Mouse (Mus musculus): ENCODE measurements around the gene Xiap. TPM values are rescaled to one million over a fixed set of nuclear protein-coding genes. Genes with fewer than 3 reads are reported as not detected.
"Not testable (repeated sequence)": the region's sequence is repeated elsewhere in the genome, so short reads cannot be mapped to it uniquely, and the experiment has no call there.

The Xiap gene
- polyA plus RNA-seq (2015; fragmentation: Nextera tagmentation; extraction: Ambion mirVana), result 6.8 and 6.9 TPM in 2 replicates

DNA sequence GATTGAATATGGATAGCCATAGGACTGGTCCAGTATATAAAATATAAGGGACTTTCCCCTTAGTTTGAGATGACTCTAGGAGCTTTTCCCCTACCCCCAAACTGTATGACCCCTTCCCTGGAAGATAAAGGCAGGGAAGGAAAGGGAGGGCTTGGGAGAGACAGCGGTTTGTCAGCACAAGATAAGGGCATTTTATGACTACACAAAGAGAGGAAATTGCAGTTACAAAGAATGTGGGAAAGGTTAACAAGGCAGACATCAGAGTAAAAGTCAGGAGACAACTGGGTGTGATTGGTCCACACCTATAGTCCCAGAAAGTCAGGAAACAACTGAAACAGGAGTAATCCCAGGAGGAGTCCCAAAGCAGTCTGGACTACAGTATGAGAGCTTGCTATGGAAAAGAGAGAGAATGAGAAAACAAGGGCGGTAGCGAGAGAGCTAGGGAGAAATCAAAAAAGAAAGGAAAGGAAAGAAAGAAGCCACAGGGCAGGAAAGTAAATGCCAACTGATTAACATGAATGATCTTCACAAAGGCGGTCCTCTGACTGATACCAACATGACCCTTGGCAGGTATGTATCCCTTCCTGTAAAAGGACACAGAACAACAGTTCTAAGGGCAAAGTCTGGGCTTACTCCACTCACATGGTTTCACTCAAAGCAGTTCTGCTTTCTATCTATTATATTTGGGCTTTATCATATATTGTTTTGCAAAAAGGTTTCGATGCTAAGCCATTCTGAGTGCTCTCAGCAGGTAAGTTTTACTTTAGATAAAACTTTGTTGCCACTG, at the start of gene Xiap:
Xiap (plus strand) TSS at position 398 of the 787 bp plus-strand sequence.
- H3K4me3 ChIP-seq (ENCODE audit: low read depth, low read length), result no peak within 1 kb of the TSS
- H3K4me2 ChIP-seq (ENCODE audit: low read depth, low read length), result no peak within 1 kb of the TSS
- no peaks in the 10 kb centered on the region for H3K27me3 ChIP-seq (ENCODE audit: control insufficient read depth, insufficient read depth, low read depth, low read length)
- no peak within 1 kb of the TSS for H3K9ac ChIP-seq (ENCODE audit: low read depth, low read length)
- ATAC-seq (ENCODE audit: low read depth), result no peak; the same call in 1 of the 2 replicates
- WGBS (ENCODE audit: insufficient replicate concordance), result 45% methylated on average over 5 of the region's 5 CpGs
- peak within 1 kb of the TSS; percentile 30; the same call in 1 of the 2 replicates for H3K27ac ChIP-seq (ENCODE audit: low read length)
- no peaks in the 10 kb centered on the region for H3K36me3 ChIP-seq (ENCODE audit: control insufficient read depth, insufficient read depth)
- H3K4me1 ChIP-seq (ENCODE audit: control insufficient read depth, low read depth, low read length), result no peaks in the 10 kb centered on the region; the same call in 1 of the 2 replicates
- no peaks in the 10 kb centered on the region for H3K9me3 ChIP-seq (replicated peaks; ENCODE audit: control insufficient read depth, low read length)

DNA sequence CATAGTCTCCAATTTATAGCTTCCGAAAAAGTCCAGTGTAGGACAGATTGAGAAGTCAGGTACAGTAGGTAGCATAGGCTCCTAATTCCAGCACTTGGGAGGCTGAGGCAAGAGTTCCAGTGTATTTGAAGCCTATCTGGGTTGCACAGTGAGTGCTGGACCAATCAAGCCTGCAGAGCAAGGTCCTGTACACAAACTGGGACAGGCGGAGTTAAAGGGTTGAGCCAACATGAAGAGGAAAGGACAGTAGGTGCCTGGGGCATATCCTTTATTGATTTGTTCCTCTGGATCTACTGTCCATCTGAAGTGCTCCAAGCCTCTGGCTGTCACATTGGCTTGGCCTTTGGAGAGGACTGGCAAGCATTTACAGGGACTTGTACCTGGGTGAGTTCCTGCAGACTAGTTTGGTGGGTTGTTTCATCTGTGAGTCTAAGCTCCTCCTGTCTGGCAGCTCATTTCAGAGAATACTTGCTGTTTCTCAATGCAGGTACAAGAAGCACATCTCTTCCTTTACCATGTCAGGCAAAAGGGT, 46.7 kb upstream of the Xiap start:
- no peaks in the 10 kb centered on the region for H3K9me3 ChIP-seq (replicated peaks; ENCODE audit: control insufficient read depth, low read length)
- H3K4me1 ChIP-seq (ENCODE audit: control insufficient read depth, low read depth, low read length), result peaks cover 28% of the 10 kb centered on the region
- peak overlapping the region; percentile 67 for H3K27ac ChIP-seq (ENCODE audit: low read length)
- H3K27me3 ChIP-seq (ENCODE audit: control insufficient read depth, insufficient read depth, low read depth, low read length), result no peaks in the 10 kb centered on the region
- 59% methylated on average over 2 of the region's 2 CpGs for WGBS (ENCODE audit: insufficient replicate concordance)
- peak; percentile 78 for ATAC-seq (ENCODE audit: low read depth)
- H3K4me3 ChIP-seq (ENCODE audit: low read depth, low read length), result no peak overlapping the region
- H3K9ac ChIP-seq (ENCODE audit: low read depth, low read length), result no peak overlapping the region
- no peaks in the 10 kb centered on the region for H3K36me3 ChIP-seq (ENCODE audit: control insufficient read depth, insufficient read depth)
- no peak overlapping the region for H3K4me2 ChIP-seq (ENCODE audit: low read depth, low read length)

DNA sequence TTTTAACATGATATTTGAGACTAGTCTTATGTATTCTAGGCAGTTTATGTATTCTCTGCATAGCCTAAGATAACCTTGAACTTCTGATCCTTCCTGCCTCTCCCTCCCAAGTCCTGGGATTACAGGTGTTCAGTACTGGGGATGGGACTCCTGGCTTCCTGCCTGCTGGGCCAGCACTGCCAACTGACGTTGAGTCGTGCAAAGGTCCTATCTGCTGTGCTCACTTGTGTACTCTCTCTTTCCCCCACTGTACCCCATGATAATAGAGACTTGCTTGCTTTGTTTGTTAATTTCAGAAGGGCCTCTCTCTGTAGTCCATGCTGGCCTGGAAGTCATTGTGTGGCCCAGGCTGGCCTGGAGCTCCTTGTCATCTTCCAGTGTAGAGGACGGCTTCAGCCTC, 45.7 kb upstream of the Xiap start:
- peak overlapping the region; percentile 77 for H3K27ac ChIP-seq (ENCODE audit: low read length)
- peaks cover 37% of the 10 kb centered on the region for H3K4me1 ChIP-seq (ENCODE audit: control insufficient read depth, low read depth, low read length)

DNA sequence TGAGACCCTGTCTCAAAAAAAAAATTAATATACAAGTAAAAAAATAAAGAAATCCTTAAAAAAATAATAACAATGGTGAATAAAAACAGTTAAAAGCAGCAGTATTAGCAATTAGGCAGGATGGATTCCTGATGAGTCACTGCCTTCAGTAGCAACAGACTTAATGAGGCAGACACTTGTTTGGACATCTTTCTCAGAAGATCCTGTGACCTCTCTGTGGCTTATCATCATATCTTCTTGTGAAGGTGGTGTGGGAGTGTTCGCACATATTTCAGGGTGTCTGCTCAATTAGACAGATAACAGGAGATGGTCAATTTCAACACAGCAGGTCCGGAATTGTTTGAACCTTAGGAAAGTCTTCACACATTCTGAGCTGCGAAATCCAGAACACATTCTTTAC, 45.0 kb upstream of the Xiap start:
- H3K4me2 ChIP-seq (ENCODE audit: low read depth, low read length), result no peak overlapping the region
- WGBS (ENCODE audit: insufficient replicate concordance), result 47% methylated on average over 3 of the region's 3 CpGs
- H3K27ac ChIP-seq (ENCODE audit: low read length), result peak overlapping the region; percentile 77

More for the DNA sequence above, 45.7 kb upstream of the Xiap start:
- no peaks in the 10 kb centered on the region for H3K36me3 ChIP-seq (ENCODE audit: control insufficient read depth, insufficient read depth)
- H3K27me3 ChIP-seq (ENCODE audit: control insufficient read depth, insufficient read depth, low read depth, low read length), result no peaks in the 10 kb centered on the region
- ATAC-seq (ENCODE audit: low read depth), result peak; percentile 60
- H3K4me3 ChIP-seq (ENCODE audit: low read depth, low read length), result no peak overlapping the region
- H3K9me3 ChIP-seq (replicated peaks; ENCODE audit: control insufficient read depth, low read length), result no peaks in the 10 kb centered on the region
- no peak overlapping the region for H3K4me2 ChIP-seq (ENCODE audit: low read depth, low read length)
- 46% methylated on average over 3 of the region's 3 CpGs for WGBS (ENCODE audit: insufficient replicate concordance)
- H3K9ac ChIP-seq (ENCODE audit: low read depth, low read length), result peak overlapping the region; percentile 9; the same call in 1 of the 2 replicates

DNA sequence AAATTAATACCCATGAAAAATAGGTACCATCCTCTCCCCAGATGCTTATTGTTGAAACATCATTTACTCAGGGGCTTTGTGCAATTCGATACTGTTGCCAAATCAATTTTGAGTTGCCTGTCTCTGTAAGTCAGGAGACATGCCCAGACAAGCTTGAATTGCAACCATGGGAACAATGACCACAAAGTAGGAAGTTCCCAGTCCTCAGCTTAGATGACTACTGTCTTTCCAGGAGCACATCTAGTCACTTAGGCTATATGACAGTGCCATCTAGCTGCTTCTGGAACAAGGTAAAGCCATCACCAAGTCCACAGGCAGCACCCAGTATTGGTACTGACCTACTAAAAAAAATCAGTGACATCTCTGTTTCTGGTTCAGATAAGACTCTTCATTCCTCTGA, 41.4 kb upstream of the Xiap start:
- H3K27ac ChIP-seq (ENCODE audit: low read length), result peak overlapping the region; percentile 9
- 18% methylated on average over 1 of the region's 1 CpGs for WGBS (ENCODE audit: insufficient replicate concordance)

More for the DNA sequence above, 45.0 kb upstream of the Xiap start:
- H3K27me3 ChIP-seq (ENCODE audit: control insufficient read depth, insufficient read depth, low read depth, low read length), result no peaks in the 10 kb centered on the region
- no peak overlapping the region; the same call in 1 of the 2 replicates for H3K9ac ChIP-seq (ENCODE audit: low read depth, low read length)
- H3K36me3 ChIP-seq (ENCODE audit: control insufficient read depth, insufficient read depth), result no peaks in the 10 kb centered on the region
- H3K4me3 ChIP-seq (ENCODE audit: low read depth, low read length), result no peak overlapping the region
- H3K9me3 ChIP-seq (replicated peaks; ENCODE audit: control insufficient read depth, low read length), result no peaks in the 10 kb centered on the region
- peaks cover 41% of the 10 kb centered on the region for H3K4me1 ChIP-seq (ENCODE audit: control insufficient read depth, low read depth, low read length)
- ATAC-seq (ENCODE audit: low read depth), result 0 out of 2 replicates have a peak, but pooled peaks have one; percentile 19

DNA sequence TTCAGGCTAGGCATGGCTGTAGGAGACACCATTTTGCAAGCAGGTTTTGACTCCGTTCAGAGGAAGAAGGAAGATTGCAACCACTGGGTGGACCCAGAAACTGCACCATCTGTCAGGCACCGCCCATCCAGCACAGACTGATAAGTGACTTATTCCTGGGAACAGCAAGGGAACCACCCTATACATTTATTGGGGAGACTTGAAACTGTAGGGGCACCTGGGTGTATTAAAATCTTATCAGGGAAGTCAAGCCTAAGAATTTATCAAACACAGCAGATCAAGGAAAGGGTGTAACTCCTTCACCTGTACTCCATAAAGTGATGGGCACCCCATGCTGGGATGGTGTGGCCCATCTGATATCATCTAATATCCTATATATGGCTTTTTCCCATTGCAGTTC, 40.0 kb upstream of the Xiap start:
- Histone ChIP-seq H3K9me3 (replicated peaks; ENCODE audit: control insufficient read depth, low read length) (no peaks in the 10 kb centered on the region), H3K9ac (ENCODE audit: low read depth, low read length) (no peak overlapping the region), H3K27ac (ENCODE audit: low read length) (peak overlapping the region; percentile 88), H3K4me1 (ENCODE audit: control insufficient read depth, low read depth, low read length) (peaks cover 33% of the 10 kb centered on the region), H3K4me3 (ENCODE audit: low read depth, low read length) (no peak overlapping the region), H3K4me2 (ENCODE audit: low read depth, low read length) (peak overlapping the region; percentile 44), H3K27me3 (ENCODE audit: control insufficient read depth, insufficient read depth, low read depth, low read length) (no peaks in the 10 kb centered on the region), H3K36me3 (ENCODE audit: control insufficient read depth, insufficient read depth) (no peaks in the 10 kb centered on the region)
- peak; percentile 95 for ATAC-seq (ENCODE audit: low read depth)
- 35% methylated on average over 2 of the region's 2 CpGs for WGBS (ENCODE audit: insufficient replicate concordance)

More for the DNA sequence above, 41.4 kb upstream of the Xiap start:
- no peak overlapping the region for H3K4me3 ChIP-seq (ENCODE audit: low read depth, low read length)
- no peak overlapping the region for H3K4me2 ChIP-seq (ENCODE audit: low read depth, low read length)
- ATAC-seq (ENCODE audit: low read depth), result no peak
- no peaks in the 10 kb centered on the region for H3K9me3 ChIP-seq (replicated peaks; ENCODE audit: control insufficient read depth, low read length)
- H3K4me1 ChIP-seq (ENCODE audit: control insufficient read depth, low read depth, low read length), result peaks cover 44% of the 10 kb centered on the region
- H3K36me3 ChIP-seq (ENCODE audit: control insufficient read depth, insufficient read depth), result no peaks in the 10 kb centered on the region
- H3K9ac ChIP-seq (ENCODE audit: low read depth, low read length), result no peak overlapping the region
- H3K27me3 ChIP-seq (ENCODE audit: control insufficient read depth, insufficient read depth, low read depth, low read length), result no peaks in the 10 kb centered on the region

DNA sequence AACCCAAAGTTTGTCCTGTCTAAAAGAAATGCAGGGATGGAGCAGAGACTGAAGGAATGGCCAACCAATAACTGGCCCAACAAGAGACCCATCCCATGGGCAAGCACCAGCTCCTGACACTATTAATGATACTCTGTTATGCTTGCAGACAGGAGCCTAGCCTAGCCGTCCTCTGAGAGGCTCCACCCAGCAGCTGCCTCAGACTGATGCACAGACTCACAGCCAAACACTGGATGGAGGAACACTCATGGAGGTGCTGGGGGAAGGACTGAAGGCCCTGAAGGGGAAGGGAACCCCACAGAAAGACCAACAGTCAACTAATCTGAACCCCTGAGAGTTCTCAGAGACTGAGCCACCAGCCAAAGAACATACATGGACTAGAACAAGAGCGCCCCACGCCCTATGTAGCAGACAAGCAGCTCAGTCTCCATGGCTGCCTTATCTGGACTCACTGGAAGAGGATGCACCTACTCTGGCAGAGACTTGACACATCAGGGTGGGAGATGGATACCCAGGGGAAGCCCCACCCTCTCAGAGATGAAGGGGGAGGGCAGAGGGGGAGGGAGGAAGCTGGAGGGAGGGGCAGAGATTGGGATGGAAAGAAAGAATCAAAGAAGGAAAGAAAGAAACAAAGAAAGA, 33.6 kb upstream of the Xiap start:
- peak; percentile 77 for ATAC-seq (ENCODE audit: low read depth)
- H3K36me3 ChIP-seq (ENCODE audit: control insufficient read depth, insufficient read depth); H3K4me3 ChIP-seq (ENCODE audit: low read depth, low read length); H3K9me3 ChIP-seq (replicated peaks; ENCODE audit: control insufficient read depth, low read length); H3K27me3 ChIP-seq (ENCODE audit: control insufficient read depth, insufficient read depth, low read depth, low read length); H3K27ac ChIP-seq (ENCODE audit: low read length); H3K4me1 ChIP-seq (ENCODE audit: control insufficient read depth, low read depth, low read length); H3K9ac ChIP-seq (ENCODE audit: low read depth, low read length); H3K4me2 ChIP-seq (ENCODE audit: low read depth, low read length): not testable (repeated sequence)
- WGBS (ENCODE audit: insufficient replicate concordance), result 50% methylated on average over 2 of the region's 3 CpGs

DNA sequence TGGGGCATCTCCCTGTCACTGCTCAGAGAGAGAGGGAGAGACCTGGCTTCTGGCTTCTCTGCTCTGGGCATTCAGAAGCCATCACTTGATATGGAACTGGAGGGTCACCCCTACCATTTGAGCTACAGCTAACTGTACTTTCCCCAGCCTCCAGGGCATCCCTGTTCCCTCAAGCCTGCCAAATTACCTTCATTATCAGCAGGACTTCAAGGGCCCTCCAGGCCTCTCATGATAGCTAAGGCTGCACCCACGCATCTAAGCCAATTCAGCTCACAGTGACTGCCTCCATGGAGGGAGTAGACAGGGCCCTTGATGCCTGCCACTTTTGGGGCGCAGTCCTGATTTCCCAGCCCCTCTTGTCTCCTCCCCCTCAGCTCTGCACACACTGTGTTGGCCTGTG, 32.5 kb upstream of the Xiap start:
- H3K4me1 ChIP-seq (ENCODE audit: control insufficient read depth, low read depth, low read length); H3K27ac ChIP-seq (ENCODE audit: low read length); H3K4me3 ChIP-seq (ENCODE audit: low read depth, low read length); H3K9me3 ChIP-seq (replicated peaks; ENCODE audit: control insufficient read depth, low read length); H3K9ac ChIP-seq (ENCODE audit: low read depth, low read length); H3K4me2 ChIP-seq (ENCODE audit: low read depth, low read length); H3K27me3 ChIP-seq (ENCODE audit: control insufficient read depth, insufficient read depth, low read depth, low read length); ATAC-seq (ENCODE audit: low read depth); H3K36me3 ChIP-seq (ENCODE audit: control insufficient read depth, insufficient read depth): not testable (repeated sequence)
- WGBS (ENCODE audit: insufficient replicate concordance), result 59% methylated on average over 2 of the region's 2 CpGs
